Mouse (Mus musculus) E14TG2a.4 (cell line): ENCODE data around the gene Tex29.
"Not testable (repeated sequence)": the region's sequence is repeated elsewhere in the genome, so short reads cannot be mapped to it uniquely, and the experiment has no call there.

Experiments
- H3K27me3 ChIP-seq: 2 replicates; pipeline ENCODE4 v1.6.1; 2014; ENCODE audit warnings: low read length, control low read depth; ENCODE audit not compliant: insufficient read depth
- H3K36me3 ChIP-seq: 2 replicates; pipeline ENCODE4 v1.6.1; 2014; ENCODE audit warnings: low read length, control low read depth; ENCODE audit not compliant: insufficient read depth
- H3K4me1 ChIP-seq: replicated peaks from 2 replicates; pipeline ENCODE4 v1.6.1; 2014; ENCODE audit warnings: low read depth, low read length, control low read depth
- H3K4me3 ChIP-seq: replicated peaks from 2 replicates; pipeline ENCODE4 v1.5.1; 2014; ENCODE audit warnings: mild to moderate bottlenecking, low read length
- H3K9me3 ChIP-seq: 2 replicates; pipeline ENCODE4 v1.6.1; 2014; ENCODE audit warnings: low read length, control low read depth
- CTCF ChIP-seq: conservative IDR thresholded peaks from 2 replicates; pipeline ENCODE4 v1.5.1; 2014; ENCODE audit warnings: low read length
- NANOG ChIP-seq: IDR thresholded peaks from 2 replicates; pipeline ENCODE4 v1.6.1; 2014; ENCODE audit warnings: borderline replicate concordance, low read length, mixed read lengths
- POU5F1 ChIP-seq: IDR thresholded peaks from 2 replicates; pipeline ENCODE4 v1.6.1; 2014; ENCODE audit warnings: low read length, borderline replicate concordance

The Tex29 gene

GRCm38 (mm10) chr8:11842757-11843156, 2.5 kb downstream of the Tex29 start:
- Histone ChIP-seq H3K36me3 (no peaks in the 10 kb centered on the region), H3K9me3 (no peaks in the 10 kb centered on the region), H3K27me3 (no peaks in the 10 kb centered on the region), H3K4me1 (no peaks in the 10 kb centered on the region), H3K4me3 (no peak overlapping the region)
- no peak for TF ChIP-seq CTCF
- TF ChIP-seq POU5F1, result no peak
- TF ChIP-seq NANOG, result no peak

- Histone ChIP-seq H3K27me3 (no peaks in the 10 kb centered on the region), H3K36me3 (no peaks in the 10 kb centered on the region), H3K4me1 (no peaks in the 10 kb centered on the region), H3K9me3 (no peaks in the 10 kb centered on the region), H3K4me3 (no peak overlapping the region)
- TF ChIP-seq NANOG (no peak), POU5F1 (no peak), CTCF (no peak)
These were observed 3.5 kb downstream of the Tex29 start for GRCm38 (mm10) chr8:11843677-11844315.

- H3K27me3 ChIP-seq, result no peaks in the 10 kb centered on the region
- H3K36me3 ChIP-seq, result no peaks in the 10 kb centered on the region
- no peaks in the 10 kb centered on the region for H3K4me1 ChIP-seq
- TF ChIP-seq CTCF, result no peak
- no peak for TF ChIP-seq NANOG
- no peak for TF ChIP-seq POU5F1
- no peak overlapping the region for H3K4me3 ChIP-seq
- H3K9me3 ChIP-seq, result no peaks in the 10 kb centered on the region
These were observed 4.0 kb downstream of the Tex29 start for GRCm38 (mm10) chr8:11844316-11844685.

GRCm38 (mm10) chr8:11846807-11847206, 6.5 kb downstream of the Tex29 start:
- H3K36me3 ChIP-seq, result no peaks in the 10 kb centered on the region
- no peak overlapping the region for H3K4me3 ChIP-seq
- H3K4me1 ChIP-seq, result no peaks in the 10 kb centered on the region
- H3K27me3 ChIP-seq, result no peaks in the 10 kb centered on the region
- TF ChIP-seq NANOG (no peak), CTCF (no peak), POU5F1 (no peak)
- no peaks in the 10 kb centered on the region for H3K9me3 ChIP-seq

GRCm38 (mm10) chr8:11867832-11868231, 27.6 kb downstream of the Tex29 start:
- no peak overlapping the region for H3K4me3 ChIP-seq
- 0 out of 2 replicates have a peak, but pooled peaks cover 3% of the 10 kb centered on the region for H3K4me1 ChIP-seq
- H3K36me3 ChIP-seq, result no peaks in the 10 kb centered on the region
- H3K27me3 ChIP-seq, result no peaks in the 10 kb centered on the region
- peaks cover 22% of the 10 kb centered on the region for H3K9me3 ChIP-seq
- TF ChIP-seq CTCF, result peak; percentile 75
- no peak for TF ChIP-seq POU5F1
- TF ChIP-seq NANOG, result no peak

GRCm38 (mm10) chr8:11874227-11874626, 34.0 kb downstream of the Tex29 start:
- not testable (repeated sequence) for H3K4me1 ChIP-seq, H3K4me3 ChIP-seq, H3K27me3 ChIP-seq, H3K36me3 ChIP-seq
- peaks cover 37% of the 10 kb centered on the region for H3K9me3 ChIP-seq

GRCm38 (mm10) chr8:11884646-11885045, 44.4 kb downstream of the Tex29 start:
- TF ChIP-seq POU5F1 (no peak), CTCF (no peak), NANOG (no peak)
- no peaks in the 10 kb centered on the region for H3K4me1 ChIP-seq
- peaks cover 43% of the 10 kb centered on the region for H3K9me3 ChIP-seq
- no peak overlapping the region for H3K4me3 ChIP-seq
- H3K36me3 ChIP-seq, result no peaks in the 10 kb centered on the region
- no peaks in the 10 kb centered on the region for H3K27me3 ChIP-seq

- no peak for TF ChIP-seq POU5F1
- Histone ChIP-seq H3K9me3 (peaks cover 40% of the 10 kb centered on the region), H3K27me3 (no peaks in the 10 kb centered on the region), H3K4me1 (no peaks in the 10 kb centered on the region), H3K36me3 (no peaks in the 10 kb centered on the region), H3K4me3 (no peak overlapping the region)
These were observed 45.8 kb downstream of the Tex29 start for GRCm38 (mm10) chr8:11885881-11886699.

- Histone ChIP-seq H3K4me3 (no peak overlapping the region), H3K9me3 (peaks cover 33% of the 10 kb centered on the region), H3K4me1 (no peaks in the 10 kb centered on the region), H3K36me3 (no peaks in the 10 kb centered on the region), H3K27me3 (no peaks in the 10 kb centered on the region)
- TF ChIP-seq CTCF (no peak), NANOG (no peak), POU5F1 (no peak)
These were observed 46.5 kb downstream of the Tex29 start for GRCm38 (mm10) chr8:11886824-11887223.
